Mouse (Mus musculus): ENCODE results near the gene Timp4. TPM values are rescaled to one million over a fixed set of nuclear protein-coding genes. Genes with fewer than 3 reads are reported as not detected.

Gene Timp4
- polyA plus RNA-seq, 1 experiment from 2014 or later, result 0.86 TPM

Other genes with a start within 250 kb of the Timp4 start
- gene Tamm41, start 214.3 kb downstream of the Timp4 start, polyA plus RNA-seq (2015; fragmentation: Nextera tagmentation; extraction: Ambion mirVana), result 58.2 and 58.8 TPM in 2 replicates
- 0.64 and 0.72 TPM in 2 replicates for gene Syn2, start 117.3 kb downstream of the Timp4 start, polyA plus RNA-seq (2015; fragmentation: Nextera tagmentation; extraction: Ambion mirVana)
- gene Gm17482, start 24.9 kb downstream of the Timp4 start, polyA plus RNA-seq (2015; fragmentation: Nextera tagmentation; extraction: Ambion mirVana), result not detected in 2 replicates
- gene Pparg, start 108.7 kb upstream of the Timp4 start, polyA plus RNA-seq (2015; fragmentation: Nextera tagmentation; extraction: Ambion mirVana), result 4.7 and 5.9 TPM in 2 replicates